Mouse (Mus musculus) megakaryocyte, embryonic 14.5 days (primary cell): ENCODE results near the gene Rab4a.

Experiments
- FLI1 ChIP-seq: IDR thresholded peaks from 2 replicates; pipeline ENCODE4 v1.6.1; 2012; ENCODE audit warnings: low read length, inconsistent platforms, mixed read lengths
- GATA1 ChIP-seq: IDR thresholded peaks from 3 replicates; pipeline ENCODE4 v1.6.1; 2012; ENCODE audit warnings: mixed read lengths, low read length, inconsistent platforms, borderline replicate concordance

DNA sequence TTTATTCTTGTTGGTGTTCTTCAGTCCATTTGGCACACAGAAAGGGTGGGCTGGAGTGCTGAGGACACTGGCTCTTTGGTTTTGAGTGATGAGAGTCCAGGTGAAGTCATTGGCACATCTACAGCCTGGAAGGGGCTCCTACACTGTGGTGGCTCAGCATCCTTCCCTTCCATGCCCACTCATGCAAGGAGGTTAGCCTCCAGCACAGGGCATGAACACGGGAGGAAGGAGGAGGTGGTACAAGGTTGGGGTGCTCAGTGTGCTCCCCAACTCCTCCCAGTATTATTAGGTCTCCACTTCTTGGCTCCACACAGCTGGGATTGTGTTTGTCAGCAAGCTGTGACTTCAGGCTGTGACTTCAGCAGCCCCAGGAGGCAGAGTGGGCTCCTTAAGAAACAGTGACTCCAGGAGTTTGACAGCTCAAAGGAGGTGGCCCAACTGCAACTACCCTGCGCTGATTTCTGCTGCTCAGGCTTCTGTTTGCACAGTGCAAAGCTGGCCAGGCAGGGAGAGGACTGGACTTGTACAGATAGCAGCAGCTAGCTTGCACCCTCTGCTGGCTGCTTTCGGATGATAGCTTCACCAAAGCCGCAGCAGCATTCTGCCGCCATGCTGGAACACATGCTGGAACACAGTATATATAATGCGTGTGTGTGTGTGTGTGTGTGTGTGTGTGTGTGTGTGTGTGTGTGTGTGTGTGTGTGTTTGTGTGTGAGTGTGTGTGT, 22.1 kb upstream of the Rab4a start:
- TF ChIP-seq GATA1 (no peak), FLI1 (no peak)
